Mouse (Mus musculus): ENCODE measurements around the gene Phlpp1. TPM values are rescaled to one million over a fixed set of nuclear protein-coding genes. Genes with fewer than 3 reads are reported as not detected.

Phlpp1 gene
- polyA plus RNA-seq, 1 experiment from 2014 or later: 6.9 TPM

GRCm38 (mm10) chr1:106169741-106170265 is 1.7 kb upstream of the Phlpp1 start:
- 69% methylated on average over 5 of the region's 5 CpGs for WGBS
- H3K9me3 ChIP-seq: no peaks in the 10 kb centered on the region
- H3K27me3 ChIP-seq: no peaks in the 10 kb centered on the region; the same call in 1 of the 2 replicates
- peaks cover 30% of the 10 kb centered on the region for H3K4me1 ChIP-seq (replicated peaks)
- H3K4me2 ChIP-seq: no peak overlapping the region
- H3K27ac ChIP-seq (replicated peaks): no peak overlapping the region
- no peak overlapping the region for H3K9ac ChIP-seq
- H3K4me3 ChIP-seq: no peak overlapping the region
- no peak for ATAC-seq (ENCODE audit: low read depth)
- no peaks in the 10 kb centered on the region for H3K36me3 ChIP-seq

- peak overlapping the region; percentile 98 for H3K9ac ChIP-seq
- H3K4me1 ChIP-seq (replicated peaks): peaks cover 49% of the 10 kb centered on the region
- WGBS: under 1% methylated on average over 73 of the region's 77 CpGs
- H3K36me3 ChIP-seq: no peaks in the 10 kb centered on the region
- H3K4me3 ChIP-seq: peak overlapping the region; percentile 98
- H3K4me2 ChIP-seq: peak overlapping the region; percentile 80
- H3K9me3 ChIP-seq: no peaks in the 10 kb centered on the region
- no peaks in the 10 kb centered on the region for H3K27me3 ChIP-seq
- H3K27ac ChIP-seq (replicated peaks): peak overlapping the region; percentile 97
- peak; percentile 6; the same call in 1 of the 2 replicates for ATAC-seq (ENCODE audit: low read depth)
Measured at GRCm38 (mm10) chr1:106172301-106172930, 864 bp downstream of the Phlpp1 start.

GRCm38 (mm10) chr1:106172931-106173371 is 1.4 kb downstream of the Phlpp1 start:
- Histone ChIP-seq H3K4me2 (peak overlapping the region; percentile 80), H3K36me3 (no peaks in the 10 kb centered on the region), H3K9ac (peak overlapping the region; percentile 98), H3K4me3 (peak overlapping the region; percentile 98), H3K27ac (replicated peaks) (peak overlapping the region; percentile 97), H3K27me3 (no peaks in the 10 kb centered on the region), H3K9me3 (no peaks in the 10 kb centered on the region), H3K4me1 (replicated peaks) (peaks cover 51% of the 10 kb centered on the region)
- no peak for ATAC-seq (ENCODE audit: low read depth)
- under 1% methylated on average over 47 of the region's 47 CpGs for WGBS

- peak overlapping the region; percentile 98 for H3K4me3 ChIP-seq
- peak overlapping the region; percentile 80 for H3K4me2 ChIP-seq
- peaks cover 58% of the 10 kb centered on the region for H3K4me1 ChIP-seq (replicated peaks)
- H3K27ac ChIP-seq (replicated peaks): peak overlapping the region; percentile 97; the same call in 1 of the 2 replicates
- H3K36me3 ChIP-seq: no peaks in the 10 kb centered on the region
- WGBS: 23% methylated on average over 9 of the region's 9 CpGs
- no peaks in the 10 kb centered on the region for H3K27me3 ChIP-seq
- no peak for ATAC-seq (ENCODE audit: low read depth)
- peak overlapping the region; percentile 98 for H3K9ac ChIP-seq
- H3K9me3 ChIP-seq: no peaks in the 10 kb centered on the region
Measured at GRCm38 (mm10) chr1:106173621-106174156, 2.1 kb downstream of the Phlpp1 start.

- no peak for ATAC-seq (ENCODE audit: low read depth)
- peak overlapping the region; percentile 98 for H3K9ac ChIP-seq
- no peaks in the 10 kb centered on the region for H3K27me3 ChIP-seq
Measured at GRCm38 (mm10) chr1:106174598-106174997, 3.0 kb downstream of the Phlpp1 start.

GRCm38 (mm10) chr1:106175360-106175759 is 3.8 kb downstream of the Phlpp1 start:
- H3K27me3 ChIP-seq: no peaks in the 10 kb centered on the region
- H3K9me3 ChIP-seq: no peaks in the 10 kb centered on the region
- no peak for ATAC-seq (ENCODE audit: low read depth)
- no peaks in the 10 kb centered on the region for H3K36me3 ChIP-seq
- 52% methylated on average over 3 of the region's 3 CpGs for WGBS
- H3K4me2 ChIP-seq: peak overlapping the region; percentile 80
- H3K9ac ChIP-seq: peak overlapping the region; percentile 62
- H3K27ac ChIP-seq (replicated peaks): no peak overlapping the region
- peak overlapping the region; percentile 98 for H3K4me3 ChIP-seq
- peaks cover 54% of the 10 kb centered on the region for H3K4me1 ChIP-seq (replicated peaks)

More at GRCm38 (mm10) chr1:106174598-106174997, 3.0 kb downstream of the Phlpp1 start:
- Histone ChIP-seq H3K27ac (replicated peaks) (no peak overlapping the region), H3K4me1 (replicated peaks) (peaks cover 54% of the 10 kb centered on the region), H3K9me3 (no peaks in the 10 kb centered on the region), H3K4me3 (peak overlapping the region; percentile 98), H3K36me3 (no peaks in the 10 kb centered on the region), H3K4me2 (peak overlapping the region; percentile 80)

GRCm38 (mm10) chr1:106176791-106177190 is 5.2 kb downstream of the Phlpp1 start:
- Histone ChIP-seq H3K4me2 (peak overlapping the region; percentile 80), H3K36me3 (no peaks in the 10 kb centered on the region), H3K9me3 (no peaks in the 10 kb centered on the region), H3K27me3 (no peaks in the 10 kb centered on the region), H3K9ac (no peak overlapping the region; the same call in 1 of the 2 replicates), H3K4me1 (replicated peaks) (peaks cover 48% of the 10 kb centered on the region), H3K4me3 (peak overlapping the region; percentile 8; the same call in 1 of the 2 replicates), H3K27ac (replicated peaks) (no peak overlapping the region)
- WGBS: 23% methylated on average over 1 of the region's 1 CpGs
- ATAC-seq (ENCODE audit: low read depth): no peak

- 65% methylated on average over 8 of the region's 8 CpGs for WGBS
- Histone ChIP-seq H3K27ac (replicated peaks) (no peak overlapping the region), H3K4me3 (no peak overlapping the region), H3K9me3 (no peaks in the 10 kb centered on the region), H3K4me2 (no peak overlapping the region), H3K27me3 (no peaks in the 10 kb centered on the region), H3K4me1 (replicated peaks) (peaks cover 48% of the 10 kb centered on the region), H3K36me3 (no peaks in the 10 kb centered on the region), H3K9ac (no peak overlapping the region)
- ATAC-seq (ENCODE audit: low read depth): no peak
Measured at GRCm38 (mm10) chr1:106177868-106178790, 6.6 kb downstream of the Phlpp1 start.

GRCm38 (mm10) chr1:106183701-106184100 is 12.1 kb downstream of the Phlpp1 start:
- H3K4me1 ChIP-seq (replicated peaks): peaks cover 19% of the 10 kb centered on the region
- ATAC-seq (ENCODE audit: low read depth): no peak
- H3K27me3 ChIP-seq: no peaks in the 10 kb centered on the region
- no peak overlapping the region for H3K9ac ChIP-seq
- WGBS: 94% methylated on average over 2 of the region's 2 CpGs
- no peak overlapping the region for H3K4me2 ChIP-seq
- H3K9me3 ChIP-seq: no peaks in the 10 kb centered on the region
- no peak overlapping the region for H3K4me3 ChIP-seq
- no peak overlapping the region for H3K27ac ChIP-seq (replicated peaks)
- H3K36me3 ChIP-seq: no peaks in the 10 kb centered on the region

- Histone ChIP-seq H3K9ac (no peak overlapping the region), H3K27ac (replicated peaks) (no peak overlapping the region), H3K4me3 (no peak overlapping the region), H3K4me1 (replicated peaks) (peaks cover 18% of the 10 kb centered on the region), H3K4me2 (no peak overlapping the region), H3K9me3 (no peaks in the 10 kb centered on the region), H3K36me3 (no peaks in the 10 kb centered on the region), H3K27me3 (no peaks in the 10 kb centered on the region)
- 71% methylated on average over 4 of the region's 4 CpGs for WGBS
- ATAC-seq (ENCODE audit: low read depth): no peak
Measured at GRCm38 (mm10) chr1:106184780-106185460, 13.4 kb downstream of the Phlpp1 start.

GRCm38 (mm10) chr1:106185461-106185924 is 13.9 kb downstream of the Phlpp1 start:
- Histone ChIP-seq H3K4me1 (replicated peaks) (peaks cover 18% of the 10 kb centered on the region), H3K9me3 (no peaks in the 10 kb centered on the region), H3K9ac (no peak overlapping the region), H3K36me3 (no peaks in the 10 kb centered on the region), H3K27ac (replicated peaks) (no peak overlapping the region), H3K4me2 (no peak overlapping the region), H3K4me3 (no peak overlapping the region), H3K27me3 (no peaks in the 10 kb centered on the region)
- 47% methylated on average over 2 of the region's 2 CpGs for WGBS
- 0 out of 2 replicates have a peak, but pooled peaks have one; percentile 36 for ATAC-seq (ENCODE audit: low read depth)

Measured in neural tube, embryonic 13.5 days (tissue).